Mouse (Mus musculus) hindbrain, embryonic 11.5 days (tissue): ENCODE measurements around the gene Pde4d. TPM values are rescaled to one million over a fixed set of nuclear protein-coding genes. Genes with fewer than 3 reads are reported as not detected.

Experiments used
- ATAC-seq: fragments of 200-750 bp; cut with Nextera tagmentation; 2 replicates; pipeline ENCODE4 v1.8.0; 2017; ENCODE audit warnings: mild to moderate bottlenecking, moderate TSS enrichment, moderate library complexity; ENCODE audit not compliant: low FRiP score
- DNase-seq: peaks from one replicate; pipeline ENCODE4 v3.0.0-alpha.2; 2015; ENCODE audit warnings: low spot score
- H3K27ac ChIP-seq: fragments of 300-500 bp; sonication (generic); 2 replicates; pipeline ENCODE4 v1.5.1; 2014; ENCODE audit warnings: mild to moderate bottlenecking, low read depth, low read length
- H3K27me3 ChIP-seq: fragments of 300-500 bp; sonication (generic); 2 replicates; pipeline ENCODE4 v1.6.1; 2014; ENCODE audit warnings: mild to moderate bottlenecking, low read length, moderate library complexity, mixed read lengths; ENCODE audit not compliant: control insufficient read depth, insufficient read depth
- H3K36me3 ChIP-seq: fragments of 300-500 bp; sonication (generic); 2 replicates; pipeline ENCODE4 v1.6.1; 2014; ENCODE audit warnings: mild to moderate bottlenecking, low read length, moderate library complexity, mixed read lengths; ENCODE audit not compliant: control insufficient read depth, insufficient read depth
- H3K4me1 ChIP-seq: fragments of 300-500 bp; sonication (generic); replicated peaks from 2 replicates; pipeline ENCODE4 v1.6.1; 2014; ENCODE audit warnings: low read length, mixed read lengths; ENCODE audit not compliant: control insufficient read depth, insufficient read depth
- H3K4me2 ChIP-seq: fragments of 300-500 bp; sonication (generic); replicated peaks from 2 replicates; pipeline ENCODE4 v1.6.1; 2014; ENCODE audit warnings: mild to moderate bottlenecking, low read depth, low read length
- H3K4me3 ChIP-seq: fragments of 300-500 bp; sonication (generic); 2 replicates; pipeline ENCODE4 v1.5.1; 2014; ENCODE audit warnings: low read depth, low read length
- H3K9ac ChIP-seq: fragments of 300-500 bp; sonication (generic); 2 replicates; pipeline ENCODE4 v1.6.1; 2014; ENCODE audit warnings: low read depth, low read length
- H3K9me3 ChIP-seq: fragments of 300-500 bp; sonication (generic); 2 replicates; pipeline ENCODE4 v1.6.1; 2016; ENCODE audit warnings: low read length; ENCODE audit not compliant: control insufficient read depth
- WGBS: fragments of 180-500 bp; shearing (Covaris S2); extraction: QIAGEN DNeasy Blood & Tissue Kit; methylation state at CpG from one replicate; pipeline ENCODE4 v1.1.7; 2014; 5-methylcytosine and 5-hydroxymethylcytosine counted together
- polyA plus RNA-seq: library from polyadenylated mRNA; unstranded; fragments of >200 nt; fragmentation: Nextera tagmentation; extraction: Ambion mirVana; gene quantifications from 2 replicates; pipeline ENCODE4 v1.2.1, GENCODE M21; 2014

Pde4d gene
- polyA plus RNA-seq, 1 experiment from 2014 or later = 18.3 TPM

DNA sequence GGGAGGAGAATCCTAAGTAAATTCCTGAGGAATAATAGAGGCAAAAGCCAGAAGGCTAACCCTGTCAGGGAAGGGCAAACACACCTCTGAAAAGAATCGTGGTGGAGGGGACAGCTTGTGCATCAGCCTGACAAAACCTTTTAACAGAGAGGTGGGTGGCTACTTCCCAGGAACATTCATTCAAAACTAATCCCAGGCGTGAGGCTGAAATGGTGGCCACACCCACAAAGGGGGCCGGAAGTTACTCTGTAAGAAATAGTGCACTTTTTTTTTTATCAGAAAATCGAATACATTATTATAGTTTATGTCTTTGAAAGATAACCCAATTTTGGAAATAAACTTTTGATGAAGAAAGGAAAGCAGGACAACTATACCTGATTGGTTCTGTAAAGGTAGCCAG, 1227.3 kb downstream of the Pde4d start:
- no peaks in the 10 kb centered on the region for H3K27me3 ChIP-seq
- no peak overlapping the region for H3K4me3 ChIP-seq
- WGBS = 62% methylated on average over 4 of the region's 4 CpGs
- no peak for DNase-seq
- H3K4me1 ChIP-seq = no peaks in the 10 kb centered on the region
- ATAC-seq = no peak
- no peak overlapping the region for H3K27ac ChIP-seq
- H3K9me3 ChIP-seq = no peaks in the 10 kb centered on the region
- no peaks in the 10 kb centered on the region for H3K36me3 ChIP-seq
- no peak overlapping the region for H3K9ac ChIP-seq
- H3K4me2 ChIP-seq = no peak overlapping the region

DNA sequence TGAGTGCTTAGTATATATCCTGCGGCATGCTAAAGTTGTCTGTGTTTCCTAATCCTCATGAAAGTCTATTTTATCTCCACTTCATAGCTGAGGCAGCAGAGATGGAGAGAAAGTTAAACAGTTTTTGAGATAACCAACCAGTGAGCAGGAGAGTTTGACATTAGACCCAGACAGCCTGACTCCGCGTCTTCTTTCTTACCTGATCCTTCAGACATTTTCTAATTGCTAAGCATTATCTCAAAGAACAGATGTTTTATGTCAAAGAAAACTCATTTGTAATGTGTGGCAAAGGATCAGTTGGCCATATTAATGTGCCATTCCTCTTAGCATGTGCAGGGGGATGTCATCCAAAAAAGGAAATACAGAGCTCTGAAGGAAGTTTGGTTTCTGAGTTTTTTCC, 1227.9 kb downstream of the Pde4d start:
- H3K36me3 ChIP-seq = no peaks in the 10 kb centered on the region
- no peak for ATAC-seq
- WGBS = 96% methylated on average over 3 of the region's 3 CpGs

DNA sequence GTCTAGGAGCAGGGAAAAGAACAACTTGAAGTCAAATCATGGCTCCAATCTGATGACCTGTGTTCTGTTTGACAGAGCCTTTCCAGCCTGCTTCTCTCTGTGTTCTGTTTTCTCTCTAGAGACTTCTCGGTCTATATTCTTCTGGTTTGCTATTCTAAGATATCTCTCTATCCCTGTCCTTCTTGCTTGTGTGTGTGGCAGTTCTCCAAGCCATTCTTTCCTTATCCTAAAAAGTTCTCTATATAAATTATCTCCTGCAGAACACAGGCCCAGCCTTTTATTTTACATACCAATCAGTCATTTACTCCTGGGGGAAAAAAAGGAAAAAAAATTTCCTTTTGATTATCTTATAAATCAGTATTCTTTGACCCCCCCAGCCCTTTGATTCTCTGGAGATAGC, 1229.2 kb downstream of the Pde4d start:
- Histone ChIP-seq H3K27me3 (no peaks in the 10 kb centered on the region), H3K27ac (no peak overlapping the region), H3K9ac (no peak overlapping the region), H3K4me1 (no peaks in the 10 kb centered on the region), H3K36me3 (no peaks in the 10 kb centered on the region), H3K9me3 (no peaks in the 10 kb centered on the region), H3K4me3 (no peak overlapping the region), H3K4me2 (no peak overlapping the region)
- ATAC-seq (no peak), DNase-seq (no peak)
- WGBS = 96% methylated on average over 1 of the region's 1 CpGs

More for the DNA sequence above, 1227.9 kb downstream of the Pde4d start:
- Histone ChIP-seq H3K27me3 (no peaks in the 10 kb centered on the region), H3K9me3 (no peaks in the 10 kb centered on the region), H3K4me1 (no peaks in the 10 kb centered on the region), H3K27ac (no peak overlapping the region), H3K9ac (no peak overlapping the region), H3K4me3 (no peak overlapping the region), H3K4me2 (no peak overlapping the region)
- no peak for DNase-seq

DNA sequence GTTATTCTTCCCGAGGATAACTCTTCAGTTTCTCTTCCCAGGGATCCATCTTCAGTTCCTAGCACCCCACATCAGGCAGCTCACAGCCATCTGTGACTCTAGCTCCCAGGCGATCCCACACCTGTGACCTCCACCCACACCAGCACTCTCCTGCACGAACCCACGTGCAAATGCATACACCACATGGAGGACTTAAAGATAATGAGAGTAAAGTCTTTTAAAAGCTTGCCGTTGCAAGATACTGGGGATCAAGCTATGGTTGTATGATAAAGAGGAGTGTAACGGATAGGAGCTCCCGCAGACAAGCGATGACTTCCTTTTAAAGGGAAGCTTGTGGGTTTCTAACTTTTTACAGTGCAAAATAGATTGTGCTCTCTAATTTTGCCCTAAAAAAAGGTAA, 1230.5 kb downstream of the Pde4d start:
- Histone ChIP-seq H3K27me3 (no peaks in the 10 kb centered on the region), H3K9me3 (no peaks in the 10 kb centered on the region), H3K27ac (no peak overlapping the region), H3K4me3 (no peak overlapping the region), H3K36me3 (no peaks in the 10 kb centered on the region), H3K4me1 (no peaks in the 10 kb centered on the region), H3K9ac (no peak overlapping the region), H3K4me2 (no peak overlapping the region)
- ATAC-seq (no peak), DNase-seq (no peak)
- 89% methylated on average over 8 of the region's 8 CpGs for WGBS

DNA sequence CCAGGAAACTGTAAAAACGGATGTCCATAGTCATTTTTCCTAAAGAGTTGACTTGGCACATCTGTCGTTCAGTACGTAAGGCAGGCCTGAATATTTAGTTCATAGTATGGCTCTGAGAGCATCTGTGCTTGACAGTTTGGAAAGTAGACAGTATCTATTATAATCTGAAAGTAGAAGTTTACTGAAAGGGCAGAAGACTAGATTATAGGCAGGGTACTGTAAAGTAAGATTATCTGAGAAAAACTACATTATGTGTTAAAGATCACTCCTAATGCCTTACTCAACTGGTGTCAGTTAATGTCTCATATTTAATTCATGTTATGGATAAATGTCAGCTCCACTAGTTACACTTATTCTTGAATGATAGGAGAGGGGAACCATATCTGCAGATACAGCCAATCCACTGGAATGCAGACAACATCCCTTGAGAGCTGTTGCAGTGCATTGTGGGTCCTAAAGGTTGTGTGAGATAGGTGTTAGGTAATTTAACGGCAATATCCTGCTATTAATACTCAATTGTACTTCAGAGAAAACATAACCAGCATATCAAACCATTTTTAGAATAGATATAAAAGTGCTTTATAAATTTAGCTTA, 1232.0 kb downstream of the Pde4d start:
- H3K27me3 ChIP-seq = no peaks in the 10 kb centered on the region
- H3K4me1 ChIP-seq = no peaks in the 10 kb centered on the region
- 89% methylated on average over 4 of the region's 4 CpGs for WGBS
- H3K4me2 ChIP-seq = no peak overlapping the region
- DNase-seq = no peak
- no peaks in the 10 kb centered on the region for H3K9me3 ChIP-seq
- no peak overlapping the region for H3K4me3 ChIP-seq
- no peaks in the 10 kb centered on the region for H3K36me3 ChIP-seq
- no peak for ATAC-seq
- no peak overlapping the region for H3K9ac ChIP-seq
- H3K27ac ChIP-seq = no peak overlapping the region

DNA sequence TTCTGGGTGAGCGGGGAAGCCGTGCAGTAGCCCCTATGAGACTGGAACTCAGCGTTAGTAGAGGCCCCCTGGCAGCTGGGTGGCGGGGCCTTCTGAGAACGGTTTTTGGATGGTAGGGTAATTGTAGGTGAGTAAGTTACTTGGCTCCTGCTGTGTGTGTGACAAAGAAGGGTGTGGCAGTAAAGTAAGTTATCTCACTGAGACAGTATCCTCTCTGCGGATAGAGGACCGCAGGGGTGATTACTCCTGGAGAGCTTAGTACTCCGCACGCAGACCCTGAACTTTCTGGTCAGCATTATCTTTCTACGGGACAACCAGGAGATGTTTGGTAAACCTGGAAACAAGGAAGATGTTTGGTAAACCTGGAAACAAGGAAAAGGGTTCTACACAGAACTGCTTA, 1233.3 kb downstream of the Pde4d start:
- Histone ChIP-seq H3K36me3 (no peaks in the 10 kb centered on the region), H3K9ac (no peak overlapping the region), H3K27me3 (no peaks in the 10 kb centered on the region), H3K4me3 (no peak overlapping the region), H3K4me2 (no peak overlapping the region), H3K27ac (no peak overlapping the region), H3K9me3 (no peaks in the 10 kb centered on the region), H3K4me1 (no peaks in the 10 kb centered on the region)
- ATAC-seq (no peak), DNase-seq (no peak)
- 80% methylated on average over 10 of the region's 10 CpGs for WGBS

DNA sequence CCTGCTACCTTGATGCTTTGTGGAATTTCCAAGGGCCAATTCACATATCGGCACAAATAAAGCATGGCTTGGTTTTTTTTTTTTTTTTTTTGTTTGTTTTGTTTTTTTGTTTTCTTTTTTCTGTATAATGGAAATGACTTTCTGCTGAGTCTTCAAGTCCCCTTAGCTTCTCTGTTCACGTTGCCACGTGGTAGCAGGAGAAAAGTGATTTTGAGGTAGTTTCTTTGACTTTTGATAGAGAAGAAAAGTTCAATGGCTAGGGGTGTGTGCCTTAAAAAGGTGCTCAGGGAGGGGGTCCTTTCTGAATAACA, 1235.2 kb downstream of the Pde4d start:
- Histone ChIP-seq H3K4me3 (peak overlapping the region; percentile 44; the same call in 1 of the 2 replicates), H3K9ac (peak overlapping the region; percentile 55; the same call in 1 of the 2 replicates), H3K27ac (no peak overlapping the region), H3K4me1 (no peaks in the 10 kb centered on the region), H3K36me3 (no peaks in the 10 kb centered on the region), H3K9me3 (no peaks in the 10 kb centered on the region), H3K27me3 (no peaks in the 10 kb centered on the region), H3K4me2 (peak overlapping the region; percentile 71)
- DNase-seq = no peak
- 17% methylated on average over 3 of the region's 3 CpGs for WGBS
- ATAC-seq = no peak

DNA sequence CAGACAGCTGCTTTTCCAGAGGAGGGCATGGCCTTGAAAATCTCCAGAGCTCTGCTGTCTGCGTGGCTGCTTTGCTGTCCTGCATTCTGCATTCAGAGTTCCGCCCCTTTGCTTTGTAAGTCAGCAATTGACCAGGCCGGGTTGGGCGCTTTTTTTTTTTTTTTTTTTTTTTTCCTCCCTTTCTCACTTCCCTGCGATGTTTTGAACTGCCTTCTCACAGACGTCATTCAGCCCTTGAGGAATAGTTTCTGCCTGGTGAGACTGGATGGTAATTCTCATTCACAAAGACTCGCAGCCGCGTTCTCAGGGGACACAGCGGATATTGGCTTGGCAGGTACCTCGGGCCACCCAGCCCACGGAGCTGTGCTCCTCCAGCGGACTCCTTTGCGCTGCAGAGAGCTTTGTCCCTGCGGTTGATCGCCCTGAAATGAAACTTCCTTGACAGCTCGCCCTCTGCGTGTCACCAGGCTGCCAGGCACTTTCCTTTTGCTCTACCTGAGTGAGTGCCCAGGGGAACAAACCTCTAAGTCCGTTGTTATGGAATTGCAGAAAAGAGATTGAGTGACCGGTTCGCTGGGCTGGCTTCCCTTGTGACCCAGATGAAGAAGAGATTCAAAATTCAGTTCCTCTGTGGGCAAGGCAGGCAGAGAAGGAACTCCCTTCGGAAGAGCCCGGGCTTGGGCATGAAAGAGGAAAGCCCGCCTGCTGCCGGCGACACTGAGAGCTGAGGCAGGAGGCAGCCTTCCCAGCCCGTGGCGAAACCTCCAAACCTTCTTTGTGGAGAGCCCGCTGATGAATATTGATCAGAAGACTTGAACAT, 1235.8 kb downstream of the Pde4d start:
- Histone ChIP-seq H3K4me1 (no peaks in the 10 kb centered on the region), H3K36me3 (no peaks in the 10 kb centered on the region), H3K9ac (peak overlapping the region; percentile 55), H3K4me3 (peak overlapping the region; percentile 44), H3K9me3 (no peaks in the 10 kb centered on the region), H3K27ac (peak overlapping the region; percentile 68), H3K4me2 (peak overlapping the region; percentile 71), H3K27me3 (no peaks in the 10 kb centered on the region)
- ATAC-seq (peak; percentile 78), DNase-seq (peak; percentile 70)
- WGBS = under 1% methylated on average over 29 of the region's 29 CpGs
